Mouse (Mus musculus) C3H10T1/2 (cell line): Measurements from ENCODE around the gene Gm9821. TPM values are rescaled to one million over a fixed set of nuclear protein-coding genes. Genes with fewer than 3 reads are reported as not detected.

Source experiments
- polyA plus RNA-seq, 2 experiments: library from polyadenylated mRNA; unstranded; fragments of >200 nt; fragmentation: generic; extraction: Trizol; gene quantifications; one replicate each; pipeline ENCODE4 v1.2.1; 2012; ENCODE audit warnings: missing spikeins in 2 of 2

Gene Gm9821
- polyA plus RNA-seq: under 1 TPM; 0.07 to 0.34 TPM

DNA sequence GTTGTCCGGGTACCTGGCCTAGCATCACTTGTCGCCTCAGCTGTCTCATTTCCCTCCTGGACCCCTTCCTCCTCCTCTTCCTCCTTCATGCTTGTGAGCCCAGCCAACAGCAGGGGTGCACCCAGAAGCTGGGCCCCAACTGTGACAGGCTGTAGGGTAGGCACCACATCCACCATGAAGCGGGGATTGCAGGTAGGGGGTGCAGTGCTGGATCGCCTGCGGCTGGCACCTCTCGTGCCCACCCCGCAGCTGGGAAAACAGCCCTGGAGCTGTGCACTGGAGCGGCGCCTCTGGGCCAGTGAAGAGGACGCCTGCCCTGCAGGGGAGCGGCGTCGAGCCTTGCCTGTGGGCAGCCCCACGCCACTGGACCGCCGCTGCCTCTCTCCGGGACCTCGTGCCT is at the start of gene Gm9821:
Gene Gm9821, plus strand, starts transcription at position 221 of the 400 bp plus-strand sequence.

GRCm38 (mm10) chr2:91926949-91927348 is 18.6 kb upstream of the Gm9821 start, which contains the start of gene Chrm4:
Chrm4 (plus strand) TSS chr2:91927249.

GRCm38 (mm10) chr2:91932160-91932711 is 13.3 kb upstream of the Gm9821 start, which contains the start of gene Mdk:
Mdk (minus strand) TSS chr2:91932297.

GRCm38 (mm10) chr2:91975581-91976541 is 30.4 kb downstream of the Gm9821 start, which contains the start of gene Dgkz:
Dgkz (minus strand) TSS chr2:91975864.

Other genes with a start within 250 kb of the Gm9821 start
- gene Atg13, start 235.1 kb upstream of the Gm9821 start, polyA plus RNA-seq: 10 to 100 TPM in 1 of 2 experiments, 1 to 10 TPM in 1; 7.9 to 19.5 TPM
- 1 to 10 TPM in 1 of 2 experiments, under 1 TPM in 1; 0.91 to 4.9 TPM for gene Harbi1, start 234.9 kb upstream of the Gm9821 start, polyA plus RNA-seq
- gene Ambra1, start 215.6 kb upstream of the Gm9821 start, polyA plus RNA-seq: 10 to 100 TPM in 1 of 2 experiments, 1 to 10 TPM in 1; 7.6 to 19.0 TPM
- under 1 TPM in 1 of 2 experiments, not detected in 1; 0.15 TPM for gene Chrm4, start 18.5 kb upstream of the Gm9821 start, polyA plus RNA-seq
- under 1 TPM; 0.14 to 0.31 TPM for gene Mdk, start 13.4 kb upstream of the Gm9821 start, polyA plus RNA-seq
- gene Dgkz, start 30.2 kb downstream of the Gm9821 start, polyA plus RNA-seq: 10 to 100 TPM; 27.8 to 49.6 TPM
- 10 to 100 TPM; 12.6 to 33.3 TPM for gene Creb3l1, start 78.8 kb downstream of the Gm9821 start, polyA plus RNA-seq
- 10 to 100 TPM in 1 of 2 experiments, 1 to 10 TPM in 1; 1.3 to 19.3 TPM for gene Phf21a, start 147.4 kb downstream of the Gm9821 start, polyA plus RNA-seq